Mouse (Mus musculus): Measurements from ENCODE around the gene Pitpnm2. TPM values are rescaled to one million over a fixed set of nuclear protein-coding genes. Genes with fewer than 3 reads are reported as not detected.

The Pitpnm2 gene
- total RNA-seq, 1 experiment from 2014 or later: 14.3 TPM

- ATAC-seq (replicated peaks in 1 of 2; ENCODE audit: insufficient read depth in 1 of 2, low FRiP score in 2 of 2, low TSS enrichment in 1 of 2, low read depth in 1 of 2, poor library complexity in 2 of 2, severe bottlenecking in 2 of 2): no peak
Observed at GRCm38 (mm10) chr5:124102326-124102725, 147.2 kb downstream of the Pitpnm2 start.

- ATAC-seq (replicated peaks in 1 of 2; ENCODE audit: insufficient read depth in 1 of 2, low FRiP score in 2 of 2, low TSS enrichment in 1 of 2, low read depth in 1 of 2, poor library complexity in 2 of 2, severe bottlenecking in 2 of 2): no peak
Observed at GRCm38 (mm10) chr5:124100128-124101044, 149.2 kb downstream of the Pitpnm2 start.

DNA sequence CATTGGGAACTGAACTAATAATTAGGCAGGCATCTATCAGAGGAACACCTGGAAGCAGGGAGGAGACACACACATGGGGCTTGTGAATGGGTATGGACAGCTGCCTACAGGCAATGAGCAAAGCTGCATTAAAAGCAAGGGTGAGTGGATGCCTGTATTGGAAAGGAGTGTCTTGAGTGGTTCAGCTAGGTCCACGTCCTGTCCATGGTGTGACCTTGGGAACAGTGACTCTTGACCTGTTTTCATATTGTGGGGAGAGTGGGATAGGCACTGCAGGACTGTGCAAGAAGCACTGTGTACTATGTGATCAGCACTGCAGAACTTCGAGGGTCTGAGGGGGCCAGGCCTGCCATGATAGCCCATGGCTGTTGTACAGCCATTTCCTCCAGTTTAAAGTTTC lies 150.6 kb downstream of the Pitpnm2 start:
- ATAC-seq (replicated peaks in 1 of 2; ENCODE audit: insufficient read depth in 1 of 2, low FRiP score in 2 of 2, low TSS enrichment in 1 of 2, low read depth in 1 of 2, poor library complexity in 2 of 2, severe bottlenecking in 2 of 2): no peak

DNA sequence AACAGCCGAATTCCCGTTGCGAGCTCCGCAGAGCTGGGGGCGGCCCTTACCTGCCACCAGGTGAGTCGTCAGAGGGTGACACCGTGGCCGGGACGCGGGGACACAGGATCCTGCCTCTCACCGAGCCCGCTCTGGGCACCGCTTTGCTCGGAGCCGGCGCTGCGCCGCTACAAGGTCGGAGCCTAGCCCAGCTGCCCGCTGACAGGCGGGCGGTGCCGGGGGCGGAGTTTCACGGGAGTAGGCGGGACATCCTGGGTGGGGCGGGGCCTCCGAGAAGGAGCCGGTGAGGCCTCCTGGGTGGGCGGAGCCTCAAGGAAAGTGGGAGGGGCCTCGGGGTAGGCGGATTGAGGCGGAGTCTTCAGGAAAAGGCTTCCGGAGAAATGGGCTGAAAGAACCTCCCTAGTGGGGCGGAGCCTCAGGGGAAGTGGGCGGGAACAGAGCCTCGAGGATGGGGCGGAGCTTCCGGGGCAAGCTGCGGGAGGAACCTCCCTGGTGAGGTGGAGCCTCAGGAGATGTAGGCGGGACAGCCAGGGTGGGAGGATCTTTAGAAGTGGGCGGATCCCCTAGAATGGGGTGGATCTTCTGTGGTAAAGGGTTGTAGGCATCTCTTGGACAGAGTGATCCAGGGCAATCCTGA lies 153.8 kb downstream of the Pitpnm2 start, which contains the start of gene Abcb9:
Abcb9 (minus strand) TSS at position 203 of the 637 bp plus-strand sequence.
- peak; percentile 88 to 93 for ATAC-seq (replicated peaks in 1 of 2; ENCODE audit: insufficient read depth in 1 of 2, low FRiP score in 2 of 2, low TSS enrichment in 1 of 2, low read depth in 1 of 2, poor library complexity in 2 of 2, severe bottlenecking in 2 of 2)

- ATAC-seq (replicated peaks in 1 of 2; ENCODE audit: insufficient read depth in 1 of 2, low FRiP score in 2 of 2, low TSS enrichment in 1 of 2, low read depth in 1 of 2, poor library complexity in 2 of 2, severe bottlenecking in 2 of 2): peak in 1 of 2 experiments; percentile 8; a peak in 1 of 4 replicates
Observed at GRCm38 (mm10) chr5:124095077-124095581, 154.4 kb downstream of the Pitpnm2 start.

- no peak for ATAC-seq (replicated peaks in 1 of 2; ENCODE audit: insufficient read depth in 1 of 2, low FRiP score in 2 of 2, low TSS enrichment in 1 of 2, low read depth in 1 of 2, poor library complexity in 2 of 2, severe bottlenecking in 2 of 2)
Observed at GRCm38 (mm10) chr5:124093852-124094604, 155.5 kb downstream of the Pitpnm2 start.

GRCm38 (mm10) chr5:124093120-124093794 lies 156.3 kb downstream of the Pitpnm2 start:
- ATAC-seq (replicated peaks in 1 of 2; ENCODE audit: insufficient read depth in 1 of 2, low FRiP score in 2 of 2, low TSS enrichment in 1 of 2, low read depth in 1 of 2, poor library complexity in 2 of 2, severe bottlenecking in 2 of 2): no peak

DNA sequence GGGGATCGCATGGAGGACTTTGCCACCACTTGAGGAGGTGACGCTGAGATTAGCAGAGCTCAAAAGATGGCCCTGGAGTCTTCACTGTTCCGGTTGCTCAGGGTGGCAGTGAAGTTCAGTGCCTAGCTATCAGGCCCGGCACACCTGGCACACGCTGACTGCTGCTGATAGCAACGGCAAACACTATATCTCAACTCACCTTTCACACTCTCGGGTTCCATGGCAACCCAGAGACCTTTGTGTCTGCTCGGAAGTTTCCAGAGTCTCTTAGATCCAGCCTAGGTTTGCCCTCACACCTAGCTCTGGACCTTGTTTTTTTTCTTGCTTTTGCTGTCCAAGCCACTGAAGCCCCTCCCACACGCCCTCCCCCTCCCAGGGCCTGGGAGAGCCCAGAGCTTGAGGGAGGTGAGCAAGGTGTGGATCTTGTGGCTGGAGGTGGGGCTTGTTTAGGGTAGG lies 157.6 kb downstream of the Pitpnm2 start:
- no peak for ATAC-seq (replicated peaks in 1 of 2; ENCODE audit: insufficient read depth in 1 of 2, low FRiP score in 2 of 2, low TSS enrichment in 1 of 2, low read depth in 1 of 2, poor library complexity in 2 of 2, severe bottlenecking in 2 of 2)

DNA sequence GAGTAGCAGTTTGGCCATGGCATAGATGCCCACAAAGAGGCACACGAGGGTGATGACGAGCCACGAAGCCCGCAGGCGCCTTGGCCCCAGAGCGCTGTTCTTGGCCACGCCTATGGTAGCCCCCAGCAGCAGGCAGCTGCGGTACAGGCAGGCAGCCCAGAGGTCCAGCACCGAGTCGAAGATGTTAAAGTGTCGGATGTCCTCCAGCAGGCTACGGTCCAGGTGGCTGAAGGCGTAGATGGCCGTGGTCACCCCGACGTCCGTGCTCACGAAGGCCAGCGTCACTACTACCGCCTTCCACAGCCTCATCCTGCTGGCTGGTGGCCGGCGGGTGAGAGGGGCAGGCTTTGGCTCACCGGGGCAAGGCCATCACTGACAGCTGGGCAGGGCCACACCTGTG lies 159.7 kb downstream of the Pitpnm2 start:
- ATAC-seq (replicated peaks in 1 of 2; ENCODE audit: insufficient read depth in 1 of 2, low FRiP score in 2 of 2, low TSS enrichment in 1 of 2, low read depth in 1 of 2, poor library complexity in 2 of 2, severe bottlenecking in 2 of 2): no peak

DNA sequence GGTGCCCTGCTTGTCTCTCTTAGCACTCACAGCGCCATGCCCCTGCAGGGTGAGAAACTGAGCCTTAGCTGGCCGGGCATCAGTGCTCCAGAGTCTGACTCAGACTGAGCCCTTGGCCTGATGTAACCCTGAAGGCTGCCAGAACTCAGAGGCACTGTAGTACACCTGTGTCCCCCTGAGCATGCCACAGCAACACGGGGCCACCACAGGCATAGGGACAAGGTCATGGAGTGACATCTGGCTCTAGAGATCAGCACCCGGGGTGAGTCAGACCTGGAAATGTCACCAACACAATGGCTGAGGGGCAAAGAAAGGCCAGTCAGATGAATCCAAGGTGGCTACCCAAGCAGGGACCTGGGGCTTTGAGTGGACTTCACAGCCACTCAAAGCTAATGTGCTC lies 162.7 kb downstream of the Pitpnm2 start:
- no peak for ATAC-seq (replicated peaks in 1 of 2; ENCODE audit: insufficient read depth in 1 of 2, low FRiP score in 2 of 2, low TSS enrichment in 1 of 2, low read depth in 1 of 2, poor library complexity in 2 of 2, severe bottlenecking in 2 of 2)

DNA sequence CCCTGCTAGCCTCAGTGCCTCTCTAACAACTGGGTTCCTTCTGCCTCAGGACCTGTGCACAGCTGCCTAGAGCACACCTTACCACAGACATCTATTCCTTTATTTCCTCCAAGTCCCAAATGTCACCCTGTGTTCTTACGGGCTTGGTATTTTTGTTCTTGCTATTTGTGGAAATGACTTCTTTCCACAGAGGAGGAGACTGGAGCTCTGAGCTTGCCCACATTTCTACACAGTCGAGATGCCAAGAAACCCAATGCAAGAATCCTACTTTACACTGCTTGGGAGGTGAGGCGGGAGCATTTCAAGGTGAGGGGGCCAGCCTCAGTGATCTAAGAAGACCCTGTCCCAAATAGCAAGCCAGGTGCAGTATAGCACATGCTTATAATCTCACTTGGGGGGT lies 164.0 kb downstream of the Pitpnm2 start:
- ATAC-seq (replicated peaks in 1 of 2; ENCODE audit: insufficient read depth in 1 of 2, low FRiP score in 2 of 2, low TSS enrichment in 1 of 2, low read depth in 1 of 2, poor library complexity in 2 of 2, severe bottlenecking in 2 of 2): no peak

DNA sequence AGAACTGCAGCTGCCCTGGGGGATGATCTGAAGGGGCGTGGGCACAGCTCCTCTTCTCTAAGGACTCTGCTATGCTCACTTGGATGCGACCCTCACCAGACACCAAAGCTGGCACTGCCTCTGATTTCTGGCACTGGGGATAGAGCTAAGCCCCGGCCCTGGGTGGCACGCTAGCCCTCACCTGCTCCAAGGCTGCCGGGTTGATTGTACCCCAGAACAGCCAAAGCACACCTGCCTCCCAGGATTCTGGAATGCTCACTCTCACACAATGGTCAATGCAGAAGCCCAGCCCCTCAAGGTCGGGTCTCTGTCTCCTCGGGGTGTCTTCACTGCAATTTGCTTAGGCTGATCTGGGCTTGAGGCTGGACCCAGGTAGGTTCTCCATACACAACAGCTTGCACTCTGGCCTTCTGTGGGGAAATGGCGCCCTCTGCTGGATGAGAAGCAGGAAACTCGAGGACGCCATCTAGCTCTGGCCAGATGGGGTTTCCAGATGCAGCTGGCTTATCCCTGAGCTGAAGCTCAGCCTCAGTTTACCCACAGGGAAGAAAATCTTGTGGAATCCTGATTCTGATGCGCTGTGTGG lies 164.9 kb downstream of the Pitpnm2 start:
- ATAC-seq (replicated peaks in 1 of 2; ENCODE audit: insufficient read depth in 1 of 2, low FRiP score in 2 of 2, low TSS enrichment in 1 of 2, low read depth in 1 of 2, poor library complexity in 2 of 2, severe bottlenecking in 2 of 2): peak; percentile 65 to 71; a peak in 3 of 4 replicates

DNA sequence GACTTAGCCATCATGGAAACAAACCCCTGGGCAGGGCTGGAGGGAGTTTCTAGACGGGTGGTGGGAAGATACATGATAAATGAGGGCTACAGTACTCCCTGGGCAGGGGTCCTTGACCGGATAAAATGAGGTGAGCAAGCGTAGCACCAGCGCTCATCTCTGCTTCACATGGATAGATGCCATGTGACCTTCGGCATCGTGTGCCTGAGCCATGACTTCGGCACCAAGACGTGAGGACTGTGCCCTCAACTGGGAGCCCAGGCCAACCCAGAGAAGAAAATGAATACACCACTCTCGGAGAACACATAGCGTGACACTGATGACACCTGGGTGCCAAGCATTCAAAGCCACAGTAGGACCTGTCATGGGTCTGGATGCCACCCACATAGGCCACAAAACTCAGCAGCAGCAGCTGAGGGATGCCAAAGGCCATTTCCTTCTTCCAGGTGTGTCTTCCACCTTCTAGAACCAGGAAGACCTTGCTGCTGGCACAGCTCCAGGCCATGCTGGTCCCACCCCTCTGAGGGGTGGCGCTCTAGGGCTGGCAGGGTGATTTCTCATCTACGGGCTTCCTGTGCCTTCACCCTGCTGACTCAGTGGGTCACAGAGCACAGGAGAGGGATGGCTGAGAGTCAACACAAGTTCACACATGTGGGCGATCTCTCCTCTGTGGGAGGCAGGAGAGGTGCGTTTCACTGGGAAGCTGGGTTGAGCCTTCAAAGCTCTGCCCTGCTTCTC lies 165.5 kb downstream of the Pitpnm2 start:
- no peak for ATAC-seq (replicated peaks in 1 of 2; ENCODE audit: insufficient read depth in 1 of 2, low FRiP score in 2 of 2, low TSS enrichment in 1 of 2, low read depth in 1 of 2, poor library complexity in 2 of 2, severe bottlenecking in 2 of 2)

- no peak for ATAC-seq (replicated peaks in 1 of 2; ENCODE audit: insufficient read depth in 1 of 2, low FRiP score in 2 of 2, low TSS enrichment in 1 of 2, low read depth in 1 of 2, poor library complexity in 2 of 2, severe bottlenecking in 2 of 2)
Observed at GRCm38 (mm10) chr5:124082941-124083688, 166.4 kb downstream of the Pitpnm2 start.

GRCm38 (mm10) chr5:124082447-124082846 lies 167.1 kb downstream of the Pitpnm2 start:
- ATAC-seq (replicated peaks in 1 of 2; ENCODE audit: insufficient read depth in 1 of 2, low FRiP score in 2 of 2, low TSS enrichment in 1 of 2, low read depth in 1 of 2, poor library complexity in 2 of 2, severe bottlenecking in 2 of 2): no peak
